Mouse (Mus musculus): Measurements from ENCODE around the gene 1700123K08Rik.
"Not testable (repeated sequence)": the region's sequence is repeated elsewhere in the genome, so short reads cannot be mapped to it uniquely, and the experiment has no call there.

Gene 1700123K08Rik

DNA sequence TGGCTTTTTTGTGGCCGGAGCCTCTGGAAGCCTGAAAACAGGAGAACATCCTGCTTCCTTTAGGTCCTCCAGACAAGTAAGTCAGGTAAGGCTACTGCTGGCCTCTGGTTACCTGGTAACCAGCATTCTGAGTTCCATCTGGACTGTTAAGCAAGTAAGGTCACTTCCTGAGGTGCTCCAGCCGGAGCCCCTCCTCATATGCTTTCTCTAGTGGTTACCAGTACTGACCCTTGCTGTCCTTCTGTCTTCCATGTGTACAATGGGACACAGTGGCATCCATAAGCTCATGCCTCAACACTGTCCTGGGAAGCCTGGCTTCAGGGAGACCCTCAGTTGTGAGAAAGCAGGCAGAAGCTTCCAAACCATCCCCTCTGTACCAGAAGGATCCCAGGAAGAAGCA is at the start of gene 1700123K08Rik:
Gene 1700123K08Rik (minus strand): TSS at position 101 of the 400 bp plus-strand sequence.
- DNase-seq = not testable (repeated sequence)

DNA sequence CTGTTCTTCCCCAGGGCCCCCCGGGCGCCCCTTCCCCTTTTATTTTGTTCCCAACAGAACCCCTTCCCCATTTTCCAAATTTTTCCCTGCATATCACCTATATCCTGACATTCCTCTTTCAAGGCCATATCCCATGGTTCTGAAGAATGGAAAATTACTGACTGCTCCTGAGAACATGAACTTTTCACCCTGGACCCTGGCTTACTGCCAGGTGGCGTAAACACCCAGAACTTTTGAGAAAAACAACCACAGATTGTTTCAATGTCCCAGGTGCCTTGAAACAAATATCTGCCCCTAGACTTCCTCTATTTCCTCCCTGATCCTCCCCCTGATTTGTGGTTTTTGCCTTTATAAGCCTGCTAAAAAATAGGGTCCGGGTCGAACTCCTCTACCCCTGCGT is 22.9 kb upstream of the 1700123K08Rik start:
- DNase-seq = no peak

DNA sequence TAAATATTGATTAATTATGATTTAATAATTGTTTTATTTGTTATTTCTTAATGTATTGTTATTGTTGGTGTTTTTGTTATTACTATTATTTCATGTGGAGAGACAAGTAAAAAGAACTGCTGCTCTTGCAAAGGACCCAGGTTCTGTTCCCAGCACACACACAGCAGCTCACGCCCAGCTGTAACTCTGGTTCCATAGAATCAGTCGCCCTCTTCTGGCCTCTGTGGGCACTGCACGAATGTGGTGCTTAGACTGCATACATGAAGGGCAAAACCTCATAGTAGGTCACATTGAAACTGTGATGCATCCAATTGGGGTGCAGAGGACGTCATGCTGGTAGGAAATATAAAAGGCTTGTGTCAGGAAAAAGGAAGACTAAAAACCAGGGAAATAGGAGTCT is 7.1 kb upstream of the 1700123K08Rik start:
- DNase-seq = no peak

- DNase-seq = no peak
These were observed 11.8 kb downstream of the 1700123K08Rik start for GRCm38 (mm10) chr5:138552718-138553117.

- DNase-seq = no peak
These were observed 32.0 kb downstream of the 1700123K08Rik start for GRCm38 (mm10) chr5:138532491-138532890.

All from cerebellum, adult 9-10 months (tissue).